Mouse (Mus musculus): ENCODE data around the gene Il11ra1. TPM values are rescaled to one million over a fixed set of nuclear protein-coding genes. Genes with fewer than 3 reads are reported as not detected.
A peak's percentile ranks its signal among the peaks of the same experiment; 100 is the strongest.
"Not testable (repeated sequence)": the region's sequence is repeated elsewhere in the genome, so short reads cannot be mapped to it uniquely, and the experiment has no call there.

The Il11ra1 gene
- polyA plus RNA-seq, 1 experiment: 0.14 TPM

- no peak overlapping the region for H3K4me3 ChIP-seq (replicated peaks)
- H3K27me3 ChIP-seq (ENCODE audit: control insufficient read depth): no peaks in the 10 kb centered on the region
- H3K9me3 ChIP-seq (ENCODE audit: control insufficient read depth, low read length): no peaks in the 10 kb centered on the region
- TF ChIP-seq TAL1 (IDR thresholded peaks at IDR 0.05; ENCODE audit: low read length): no peak
- TF ChIP-seq GATA1 (IDR thresholded peaks at IDR 0.05; ENCODE audit: low read length): no peak
- H3K4me1 ChIP-seq (ENCODE audit: control insufficient read depth): peaks cover 35% of the 10 kb centered on the region
- H3K36me3 ChIP-seq (ENCODE audit: control insufficient read depth): peaks cover 19% of the 10 kb centered on the region
Measured at GRCm38 (mm10) chr4:41758021-41758420, 58.2 kb downstream of the Il11ra1 start.

GRCm38 (mm10) chr4:41758701-41759100 is 58.9 kb downstream of the Il11ra1 start:
- no peak for TF ChIP-seq TAL1 (IDR thresholded peaks at IDR 0.05; ENCODE audit: low read length)
- TF ChIP-seq GATA1 (IDR thresholded peaks at IDR 0.05; ENCODE audit: low read length): no peak
- Histone ChIP-seq H3K4me1 (ENCODE audit: control insufficient read depth) (peaks cover 35% of the 10 kb centered on the region), H3K4me3 (replicated peaks) (no peak overlapping the region), H3K9me3 (ENCODE audit: control insufficient read depth, low read length) (no peaks in the 10 kb centered on the region), H3K36me3 (ENCODE audit: control insufficient read depth) (peaks cover 19% of the 10 kb centered on the region), H3K27me3 (ENCODE audit: control insufficient read depth) (no peaks in the 10 kb centered on the region)

- no peaks in the 10 kb centered on the region for H3K27me3 ChIP-seq (ENCODE audit: control insufficient read depth)
- no peak for TF ChIP-seq TAL1 (IDR thresholded peaks at IDR 0.05; ENCODE audit: low read length)
- TF ChIP-seq GATA1 (IDR thresholded peaks at IDR 0.05; ENCODE audit: low read length): no peak
- H3K9me3 ChIP-seq (ENCODE audit: control insufficient read depth, low read length): no peaks in the 10 kb centered on the region
- peaks cover 35% of the 10 kb centered on the region for H3K4me1 ChIP-seq (ENCODE audit: control insufficient read depth)
- peaks cover 19% of the 10 kb centered on the region for H3K36me3 ChIP-seq (ENCODE audit: control insufficient read depth)
- H3K4me3 ChIP-seq (replicated peaks): no peak overlapping the region
Measured at GRCm38 (mm10) chr4:41759206-41759605, 59.4 kb downstream of the Il11ra1 start.

GRCm38 (mm10) chr4:41759656-41760287 is 60.0 kb downstream of the Il11ra1 start:
- Histone ChIP-seq H3K36me3 (ENCODE audit: control insufficient read depth) (peaks cover 19% of the 10 kb centered on the region), H3K4me1 (ENCODE audit: control insufficient read depth) (peaks cover 33% of the 10 kb centered on the region), H3K4me3 (replicated peaks) (peak overlapping the region; percentile 30), H3K9me3 (ENCODE audit: control insufficient read depth, low read length) (no peaks in the 10 kb centered on the region), H3K27me3 (ENCODE audit: control insufficient read depth) (no peaks in the 10 kb centered on the region)
- TF ChIP-seq GATA1 (IDR thresholded peaks at IDR 0.05; ENCODE audit: low read length) (no peak), TAL1 (IDR thresholded peaks at IDR 0.05; ENCODE audit: low read length) (no peak)

GRCm38 (mm10) chr4:41760288-41760721 is 60.5 kb downstream of the Il11ra1 start:
- TF ChIP-seq GATA1 (IDR thresholded peaks at IDR 0.05; ENCODE audit: low read length): no peak
- no peak for TF ChIP-seq TAL1 (IDR thresholded peaks at IDR 0.05; ENCODE audit: low read length)
- no peaks in the 10 kb centered on the region for H3K27me3 ChIP-seq (ENCODE audit: control insufficient read depth)
- peak overlapping the region; percentile 43 for H3K4me3 ChIP-seq (replicated peaks)
- H3K9me3 ChIP-seq (ENCODE audit: control insufficient read depth, low read length): no peaks in the 10 kb centered on the region
- peaks cover 19% of the 10 kb centered on the region for H3K36me3 ChIP-seq (ENCODE audit: control insufficient read depth)
- H3K4me1 ChIP-seq (ENCODE audit: control insufficient read depth): peaks cover 28% of the 10 kb centered on the region

- Histone ChIP-seq H3K4me1 (ENCODE audit: control insufficient read depth) (peaks cover 22% of the 10 kb centered on the region), H3K4me3 (replicated peaks) (peak overlapping the region; percentile 43), H3K27me3 (ENCODE audit: control insufficient read depth) (no peaks in the 10 kb centered on the region), H3K36me3 (ENCODE audit: control insufficient read depth) (peaks cover 19% of the 10 kb centered on the region), H3K9me3 (ENCODE audit: control insufficient read depth, low read length) (no peaks in the 10 kb centered on the region)
- TF ChIP-seq TAL1 (IDR thresholded peaks at IDR 0.05; ENCODE audit: low read length) (no peak), GATA1 (IDR thresholded peaks at IDR 0.05; ENCODE audit: low read length) (no peak)
Measured at GRCm38 (mm10) chr4:41760911-41761310, 61.1 kb downstream of the Il11ra1 start.

GRCm38 (mm10) chr4:41761680-41762079 is 61.9 kb downstream of the Il11ra1 start:
- no peaks in the 10 kb centered on the region for H3K9me3 ChIP-seq (ENCODE audit: control insufficient read depth, low read length)
- peaks cover 15% of the 10 kb centered on the region for H3K4me1 ChIP-seq (ENCODE audit: control insufficient read depth)
- TF ChIP-seq TAL1 (IDR thresholded peaks at IDR 0.05; ENCODE audit: low read length) (no peak), GATA1 (IDR thresholded peaks at IDR 0.05; ENCODE audit: low read length) (no peak)
- no peaks in the 10 kb centered on the region for H3K27me3 ChIP-seq (ENCODE audit: control insufficient read depth)
- H3K36me3 ChIP-seq (ENCODE audit: control insufficient read depth): peaks cover 17% of the 10 kb centered on the region
- H3K4me3 ChIP-seq (replicated peaks): no peak overlapping the region

GRCm38 (mm10) chr4:41762099-41762687 is 62.4 kb downstream of the Il11ra1 start:
- TF ChIP-seq GATA1 (IDR thresholded peaks at IDR 0.05; ENCODE audit: low read length) (no peak), TAL1 (IDR thresholded peaks at IDR 0.05; ENCODE audit: low read length) (no peak)
- Histone ChIP-seq H3K4me1 (ENCODE audit: control insufficient read depth) (peaks cover 16% of the 10 kb centered on the region), H3K36me3 (ENCODE audit: control insufficient read depth) (peaks cover 12% of the 10 kb centered on the region), H3K4me3 (replicated peaks) (no peak overlapping the region), H3K9me3 (ENCODE audit: control insufficient read depth, low read length) (no peaks in the 10 kb centered on the region), H3K27me3 (ENCODE audit: control insufficient read depth) (no peaks in the 10 kb centered on the region)

- not testable (repeated sequence) for H3K36me3 ChIP-seq (ENCODE audit: control insufficient read depth); H3K4me3 ChIP-seq (replicated peaks); H3K9me3 ChIP-seq (ENCODE audit: control insufficient read depth, low read length); H3K27me3 ChIP-seq (ENCODE audit: control insufficient read depth)
- peaks cover 19% of the 10 kb centered on the region for H3K4me1 ChIP-seq (ENCODE audit: control insufficient read depth)
Measured at GRCm38 (mm10) chr4:41762688-41763114, 62.9 kb downstream of the Il11ra1 start.

GRCm38 (mm10) chr4:41763176-41763575 is 63.4 kb downstream of the Il11ra1 start:
- H3K27me3 ChIP-seq (ENCODE audit: control insufficient read depth); H3K9me3 ChIP-seq (ENCODE audit: control insufficient read depth, low read length): not testable (repeated sequence)
- H3K4me1 ChIP-seq (ENCODE audit: control insufficient read depth): peaks cover 19% of the 10 kb centered on the region

GRCm38 (mm10) chr4:41767301-41767700 is 67.5 kb downstream of the Il11ra1 start:
- not testable (repeated sequence) for H3K36me3 ChIP-seq (ENCODE audit: control insufficient read depth); H3K4me1 ChIP-seq (ENCODE audit: control insufficient read depth); H3K27me3 ChIP-seq (ENCODE audit: control insufficient read depth); H3K4me3 ChIP-seq (replicated peaks); H3K9me3 ChIP-seq (ENCODE audit: control insufficient read depth, low read length)

More at GRCm38 (mm10) chr4:41763176-41763575, 63.4 kb downstream of the Il11ra1 start:
- H3K36me3 ChIP-seq (ENCODE audit: control insufficient read depth); H3K4me3 ChIP-seq (replicated peaks): not testable (repeated sequence)

DNA sequence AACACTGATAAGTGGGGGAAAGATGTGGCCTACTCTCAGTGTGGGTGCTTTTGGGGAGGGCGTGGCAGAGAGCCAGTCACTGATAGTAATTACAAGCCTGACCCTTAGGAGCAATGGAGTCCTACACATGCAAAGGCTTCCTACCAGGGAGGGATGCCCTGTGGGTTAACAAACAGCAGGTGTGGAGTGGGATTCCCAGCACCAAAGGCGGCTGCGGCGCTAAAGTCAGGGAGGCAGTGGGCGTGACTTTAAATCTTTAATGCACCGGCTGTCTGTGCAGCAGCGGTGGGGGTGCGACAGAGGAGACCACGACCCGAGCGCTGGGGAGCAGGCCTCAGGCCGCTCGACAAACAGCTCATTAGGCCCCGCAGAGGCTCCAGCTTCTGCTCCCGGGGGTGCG is 73.2 kb downstream of the Il11ra1 start:
- H3K9me3 ChIP-seq (ENCODE audit: control insufficient read depth, low read length); H3K4me3 ChIP-seq (replicated peaks): not testable (repeated sequence)

GRCm38 (mm10) chr4:41773502-41773901 is 73.7 kb downstream of the Il11ra1 start:
- H3K4me1 ChIP-seq (ENCODE audit: control insufficient read depth); H3K27me3 ChIP-seq (ENCODE audit: control insufficient read depth); H3K36me3 ChIP-seq (ENCODE audit: control insufficient read depth); H3K9me3 ChIP-seq (ENCODE audit: control insufficient read depth, low read length): not testable (repeated sequence)
- peak overlapping the region; percentile 52 for H3K4me3 ChIP-seq (replicated peaks)

More for the DNA sequence above, 73.2 kb downstream of the Il11ra1 start:
- H3K4me1 ChIP-seq (ENCODE audit: control insufficient read depth); H3K27me3 ChIP-seq (ENCODE audit: control insufficient read depth); H3K36me3 ChIP-seq (ENCODE audit: control insufficient read depth): not testable (repeated sequence)

All from erythroblast, embryonic 14.5 days (primary cell).